Mouse (Mus musculus): ENCODE data around the gene Mcm5. TPM values are rescaled to one million over a fixed set of nuclear protein-coding genes. Genes with fewer than 3 reads are reported as not detected.

The Mcm5 gene
- polyA plus RNA-seq, 1 experiment = 7.7 TPM

- H3K4me3 ChIP-seq (ENCODE audit: insufficient read depth, low read length) = no peak overlapping the region
- no peak overlapping the region for H3K27ac ChIP-seq (ENCODE audit: insufficient read depth, low read length)
- no peak for TF ChIP-seq POLR2A (IDR thresholded peaks at IDR 0.05; ENCODE audit: extremely low read depth, insufficient read depth, low read length)
- no peak for TF ChIP-seq CTCF (IDR thresholded peaks at IDR 0.05; ENCODE audit: extremely low read depth, insufficient read depth, low read length)
- H3K4me1 ChIP-seq (ENCODE audit: control insufficient read depth, insufficient read depth, low read length) = no peaks in the 10 kb centered on the region
These were observed 31.2 kb upstream of the Mcm5 start for GRCm38 (mm10) chr8:75078215-75078614.

- Histone ChIP-seq H3K4me1 (ENCODE audit: control insufficient read depth, insufficient read depth, low read length) (no peaks in the 10 kb centered on the region), H3K27ac (ENCODE audit: insufficient read depth, low read length) (no peak overlapping the region), H3K4me3 (ENCODE audit: insufficient read depth, low read length) (no peak overlapping the region)
- TF ChIP-seq POLR2A (IDR thresholded peaks at IDR 0.05; ENCODE audit: extremely low read depth, insufficient read depth, low read length) (no peak), CTCF (IDR thresholded peaks at IDR 0.05; ENCODE audit: extremely low read depth, insufficient read depth, low read length) (no peak)
These were observed 30.5 kb upstream of the Mcm5 start for GRCm38 (mm10) chr8:75078851-75079250.

- Histone ChIP-seq H3K4me1 (ENCODE audit: control insufficient read depth, insufficient read depth, low read length) (no peaks in the 10 kb centered on the region), H3K4me3 (ENCODE audit: insufficient read depth, low read length) (no peak overlapping the region), H3K27ac (ENCODE audit: insufficient read depth, low read length) (no peak overlapping the region)
- TF ChIP-seq CTCF (IDR thresholded peaks at IDR 0.05; ENCODE audit: extremely low read depth, insufficient read depth, low read length) (no peak), POLR2A (IDR thresholded peaks at IDR 0.05; ENCODE audit: extremely low read depth, insufficient read depth, low read length) (no peak)
These were observed 27.9 kb upstream of the Mcm5 start for GRCm38 (mm10) chr8:75081364-75082040.

GRCm38 (mm10) chr8:75082181-75082805 is 27.1 kb upstream of the Mcm5 start:
- Histone ChIP-seq H3K27ac (ENCODE audit: insufficient read depth, low read length) (no peak overlapping the region), H3K4me1 (ENCODE audit: control insufficient read depth, insufficient read depth, low read length) (no peaks in the 10 kb centered on the region), H3K4me3 (ENCODE audit: insufficient read depth, low read length) (no peak overlapping the region)
- TF ChIP-seq POLR2A (IDR thresholded peaks at IDR 0.05; ENCODE audit: extremely low read depth, insufficient read depth, low read length) (no peak), CTCF (IDR thresholded peaks at IDR 0.05; ENCODE audit: extremely low read depth, insufficient read depth, low read length) (no peak)

GRCm38 (mm10) chr8:75083846-75084245 is 25.5 kb upstream of the Mcm5 start:
- peak overlapping the region; percentile 19 for H3K4me3 ChIP-seq (ENCODE audit: insufficient read depth, low read length)
- no peak overlapping the region for H3K27ac ChIP-seq (ENCODE audit: insufficient read depth, low read length)
- no peak for TF ChIP-seq POLR2A (IDR thresholded peaks at IDR 0.05; ENCODE audit: extremely low read depth, insufficient read depth, low read length)
- no peak for TF ChIP-seq CTCF (IDR thresholded peaks at IDR 0.05; ENCODE audit: extremely low read depth, insufficient read depth, low read length)
- H3K4me1 ChIP-seq (ENCODE audit: control insufficient read depth, insufficient read depth, low read length) = no peaks in the 10 kb centered on the region; the same call in 1 of the 2 replicates

- no peak overlapping the region for H3K27ac ChIP-seq (ENCODE audit: insufficient read depth, low read length)
- TF ChIP-seq CTCF (IDR thresholded peaks at IDR 0.05; ENCODE audit: extremely low read depth, insufficient read depth, low read length) (no peak), POLR2A (IDR thresholded peaks at IDR 0.05; ENCODE audit: extremely low read depth, insufficient read depth, low read length) (no peak)
- peaks cover 4% of the 10 kb centered on the region for H3K4me1 ChIP-seq (ENCODE audit: control insufficient read depth, insufficient read depth, low read length)
- H3K4me3 ChIP-seq (ENCODE audit: insufficient read depth, low read length) = no peak overlapping the region
These were observed 24.8 kb upstream of the Mcm5 start for GRCm38 (mm10) chr8:75084382-75085064.

GRCm38 (mm10) chr8:75086002-75086401 is 23.4 kb upstream of the Mcm5 start:
- peaks cover 4% of the 10 kb centered on the region for H3K4me1 ChIP-seq (ENCODE audit: control insufficient read depth, insufficient read depth, low read length)
- no peak overlapping the region for H3K27ac ChIP-seq (ENCODE audit: insufficient read depth, low read length)
- H3K4me3 ChIP-seq (ENCODE audit: insufficient read depth, low read length) = no peak overlapping the region
- TF ChIP-seq CTCF (IDR thresholded peaks at IDR 0.05; ENCODE audit: extremely low read depth, insufficient read depth, low read length) = no peak
- TF ChIP-seq POLR2A (IDR thresholded peaks at IDR 0.05; ENCODE audit: extremely low read depth, insufficient read depth, low read length) = no peak

GRCm38 (mm10) chr8:75087127-75087526 is 22.2 kb upstream of the Mcm5 start:
- Histone ChIP-seq H3K4me3 (ENCODE audit: insufficient read depth, low read length) (no peak overlapping the region), H3K4me1 (ENCODE audit: control insufficient read depth, insufficient read depth, low read length) (peaks cover 4% of the 10 kb centered on the region), H3K27ac (ENCODE audit: insufficient read depth, low read length) (no peak overlapping the region)
- no peak for TF ChIP-seq CTCF (IDR thresholded peaks at IDR 0.05; ENCODE audit: extremely low read depth, insufficient read depth, low read length)
- TF ChIP-seq POLR2A (IDR thresholded peaks at IDR 0.05; ENCODE audit: extremely low read depth, insufficient read depth, low read length) = no peak

- no peak for TF ChIP-seq POLR2A (IDR thresholded peaks at IDR 0.05; ENCODE audit: extremely low read depth, insufficient read depth, low read length)
- H3K27ac ChIP-seq (ENCODE audit: insufficient read depth, low read length) = no peak overlapping the region
- H3K4me1 ChIP-seq (ENCODE audit: control insufficient read depth, insufficient read depth, low read length) = peaks cover 4% of the 10 kb centered on the region
- H3K4me3 ChIP-seq (ENCODE audit: insufficient read depth, low read length) = no peak overlapping the region
These were observed 20.1 kb upstream of the Mcm5 start for GRCm38 (mm10) chr8:75088989-75089881.
